ENCODE assay signal across 9 mouse cellular contexts in the genomic region with DNA sequence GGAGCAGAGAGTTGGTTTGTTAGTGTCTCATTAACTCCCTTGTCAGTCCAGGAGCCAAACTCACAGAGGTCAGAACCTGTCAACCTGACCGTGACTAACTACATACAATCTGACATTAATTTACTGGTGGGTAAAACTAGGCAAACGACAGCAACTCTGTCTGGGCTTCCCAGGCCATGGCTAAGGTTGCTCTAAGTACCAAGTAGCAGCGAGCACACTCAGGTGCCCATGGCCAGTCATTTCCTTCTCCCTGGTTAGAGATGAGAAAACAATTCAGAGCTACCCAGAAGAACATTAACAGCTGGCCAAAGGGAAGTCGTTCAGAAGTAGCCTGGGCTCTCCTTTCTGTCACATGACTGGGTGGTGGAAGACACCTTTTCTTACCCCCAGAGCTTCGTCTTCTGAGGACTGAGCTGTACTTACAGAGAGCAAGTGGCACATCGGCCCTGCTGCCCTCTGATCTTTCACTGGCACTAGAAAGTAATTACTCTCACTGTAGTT. TPM values are rescaled to one million over a fixed set of nuclear protein-coding genes. Genes with fewer than 3 reads are reported as not detected.
DNase-seq lines count a peak whose midpoint lies in the region; ATAC-seq and TF ChIP-seq lines count a peak whose summit lies in the region.
"Had no signal": no experiment of that assay in that cellular context is flagged by ENCODE, and none has a peak within 500 bp of the region (broad histone marks: within the 10 kb centered on the region; RNA-seq: fewer than 3 reads in every experiment).

No protein-coding gene starts in this region.

- H3K27me3 ChIP-seq in lung, embryonic 16.5 days (ENCODE audit: control insufficient read depth, insufficient read depth, low read depth, low read length) = no peaks in the 10 kb centered on the region
- no peaks in the 10 kb centered on the region for H3K27me3 ChIP-seq in forebrain, embryonic 16.5 days (replicated peaks; ENCODE audit: control insufficient read depth, insufficient read depth, low read length)
- no peaks in the 10 kb centered on the region for H3K27me3 ChIP-seq in limb, embryonic 10.5 days (ENCODE audit: low read depth, poor library complexity, severe bottlenecking)
- H3K27me3 ChIP-seq in small intestine, adult 2 months (ENCODE audit: control insufficient read depth, insufficient read depth, low read length) = no peaks in the 10 kb centered on the region
- H3K27me3 ChIP-seq in thymus, adult 2 months (ENCODE audit: control insufficient read depth, insufficient read depth, low read length) = no peaks in the 10 kb centered on the region

- no peak for DNase-seq in lung, postnatal 10 days
- DNase-seq in limb, embryonic 10.5 days (ENCODE audit: low spot score) = no peak
- no peak for DNase-seq in spleen, adult 12 weeks (ENCODE audit: low spot score)
- DNase-seq in thymus, postnatal 25 days = no peak
- DNase-seq in thymus, adult 2 months = no peak

- H3K4me1 ChIP-seq in lung, embryonic 16.5 days (replicated peaks; ENCODE audit: control insufficient read depth, insufficient read depth, low read length) = peaks cover 33% of the 10 kb centered on the region
- peaks cover 52% of the 10 kb centered on the region for H3K4me1 ChIP-seq in forebrain, embryonic 16.5 days (replicated peaks; ENCODE audit: control insufficient read depth, insufficient read depth, low read length)
- H3K4me1 ChIP-seq in limb, embryonic 10.5 days = peaks cover 58% of the 10 kb centered on the region
- peaks cover 30% of the 10 kb centered on the region; the same call in 1 of the 2 replicates for H3K4me1 ChIP-seq in small intestine, adult 2 months (ENCODE audit: control insufficient read depth, insufficient read depth, insufficient read length, low read length)
- H3K4me1 ChIP-seq in thymus, adult 2 months (replicated peaks; ENCODE audit: control insufficient read depth, insufficient read depth, low read length) = peaks cover 16% of the 10 kb centered on the region

- WGBS in lung, embryonic 16.5 days = 18% methylated on average over 6 of the region's 6 CpGs
- WGBS in forebrain, embryonic 16.5 days = 44% methylated on average over 6 of the region's 6 CpGs
- 28% methylated on average over 6 of the region's 6 CpGs for WGBS in limb, embryonic 10.5 days
- 12% methylated on average over 6 of the region's 6 CpGs for WGBS in small intestine, adult 2 months
- WGBS in thymus, adult 2 months = 23% methylated on average over 6 of the region's 6 CpGs

- H3K27ac ChIP-seq in lung, embryonic 16.5 days (ENCODE audit: low read length) = no peak overlapping the region
- H3K27ac ChIP-seq in forebrain, embryonic 16.5 days (ENCODE audit: low read length) = no peak overlapping the region
- 0 out of 2 replicates have a peak overlapping the region, but pooled peaks have one; percentile 55 for H3K27ac ChIP-seq in limb, embryonic 10.5 days
- H3K27ac ChIP-seq in small intestine, adult 2 months (ENCODE audit: insufficient read depth, low read depth, low read length) = peak overlapping the region; percentile 22; the same call in 1 of the 2 replicates
- no peak overlapping the region for H3K27ac ChIP-seq in thymus, adult 2 months (ENCODE audit: control insufficient read depth, insufficient read depth, low read length)

- H3K9ac ChIP-seq in lung, embryonic 16.5 days (ENCODE audit: low read length) = peak overlapping the region; percentile 90
- H3K9ac ChIP-seq in forebrain, embryonic 16.5 days (replicated peaks; ENCODE audit: low read depth, low read length) = peak overlapping the region; percentile 93

- H3K4me2 ChIP-seq in lung, embryonic 16.5 days (ENCODE audit: low read depth, low read length) = peak overlapping the region; percentile 55
- peak overlapping the region; percentile 92 for H3K4me2 ChIP-seq in forebrain, embryonic 16.5 days (ENCODE audit: low read length)

- peak overlapping the region; percentile 80 for H3K4me3 ChIP-seq in lung, embryonic 16.5 days (ENCODE audit: low read length)
- H3K4me3 ChIP-seq in forebrain, embryonic 16.5 days (replicated peaks; ENCODE audit: low read length) = peak overlapping the region; percentile 93
- H3K4me3 ChIP-seq in limb, embryonic 10.5 days = peak overlapping the region; percentile 92
- 0 out of 2 replicates have a peak overlapping the region, but pooled peaks have one; percentile 6 for H3K4me3 ChIP-seq in small intestine, adult 2 months (ENCODE audit: low read depth, low read length)
- no peak overlapping the region for H3K4me3 ChIP-seq in thymus, adult 2 months (ENCODE audit: control insufficient read depth, insufficient read depth, low read length)

- no peaks in the 10 kb centered on the region for H3K9me3 ChIP-seq in lung, embryonic 16.5 days (ENCODE audit: control insufficient read depth, low read length)
- no peaks in the 10 kb centered on the region for H3K9me3 ChIP-seq in forebrain, embryonic 16.5 days (ENCODE audit: control insufficient read depth, low read length)
- no peaks in the 10 kb centered on the region for H3K9me3 ChIP-seq in limb, embryonic 10.5 days (replicated peaks)

- no peak for ATAC-seq in lung, embryonic 16.5 days (ENCODE audit: low read depth)
- no peak for ATAC-seq in forebrain, embryonic 16.5 days
- ATAC-seq: activated CD4-positive, CD25-positive, alpha-beta regulatory T cell, adult 4 months had no signal

- no peak for TF ChIP-seq POLR2A in small intestine, adult 2 months (IDR thresholded peaks at IDR 0.05; ENCODE audit: low read depth, low read length)
- no peak for TF ChIP-seq POLR2A in thymus, adult 2 months (IDR thresholded peaks at IDR 0.05; ENCODE audit: control insufficient read depth, extremely low read depth, insufficient read depth, low read length, poor library complexity)

- H3K36me3 ChIP-seq in lung, embryonic 16.5 days (ENCODE audit: control insufficient read depth, insufficient read depth, low read length) = no peaks in the 10 kb centered on the region
- no peaks in the 10 kb centered on the region for H3K36me3 ChIP-seq in forebrain, embryonic 16.5 days (ENCODE audit: control insufficient read depth, insufficient read depth)
- peaks cover 17% of the 10 kb centered on the region for H3K36me3 ChIP-seq in limb, embryonic 10.5 days
- no peaks in the 10 kb centered on the region for H3K36me3 ChIP-seq in small intestine, adult 2 months (ENCODE audit: control insufficient read depth, insufficient read depth, low read length)
- no peaks in the 10 kb centered on the region for H3K36me3 ChIP-seq in thymus, adult 2 months (ENCODE audit: control insufficient read depth, insufficient read depth, low read length)

- TF ChIP-seq CTCF in small intestine, adult 2 months (IDR thresholded peaks at IDR 0.05; ENCODE audit: extremely low read depth, insufficient read length, insufficient replicate concordance, low read depth, low read length) = no peak
- TF ChIP-seq CTCF in thymus, adult 2 months (IDR thresholded peaks at IDR 0.05; ENCODE audit: borderline replicate concordance, control insufficient read depth, extremely low read depth, insufficient read depth, low read length, poor library complexity) = no peak

RNA-seq across cellular contexts. Expression of a gene that starts 2.5 kb away (rescaled TPM):
- 15.8 and 16.1 TPM in 2 replicates for polyA plus RNA-seq in lung, embryonic 16.5 days (2015; fragmentation: Nextera tagmentation; extraction: Ambion mirVana)
- polyA plus RNA-seq in forebrain, embryonic 16.5 days (2015; fragmentation: Nextera tagmentation; extraction: Ambion mirVana) = 24.5 and 25.2 TPM in 2 replicates
- 23.8 and 24.6 TPM in 2 replicates for polyA plus RNA-seq in limb, embryonic 10.5 days (2016; fragmentation: Nextera tagmentation; extraction: Ambion mirVana)
- polyA plus RNA-seq in small intestine, adult 2 months (2012; rRNA removed) = 9.5 and 14.2 TPM in 2 replicates
- polyA plus RNA-seq in thymus, adult 2 months (2012; rRNA removed) = 23.8 and 30.5 TPM in 2 replicates

RNA-seq across cellular contexts. Expression of a gene that starts 5.5 kb away (rescaled TPM):
- polyA plus RNA-seq in lung, embryonic 16.5 days (2015; fragmentation: Nextera tagmentation; extraction: Ambion mirVana) = 30.1 and 30.4 TPM in 2 replicates
- 55.7 and 56.5 TPM in 2 replicates for polyA plus RNA-seq in forebrain, embryonic 16.5 days (2015; fragmentation: Nextera tagmentation; extraction: Ambion mirVana)
- 48.6 and 53.9 TPM in 2 replicates for polyA plus RNA-seq in limb, embryonic 10.5 days (2016; fragmentation: Nextera tagmentation; extraction: Ambion mirVana)
- 18.6 and 34.9 TPM in 2 replicates for polyA plus RNA-seq in small intestine, adult 2 months (2012; rRNA removed)
- polyA plus RNA-seq in thymus, adult 2 months (2012; rRNA removed) = 91.3 and 114 TPM in 2 replicates

RNA-seq across cellular contexts. Expression of a gene that starts 14.5 kb away (rescaled TPM):
- polyA plus RNA-seq in lung, embryonic 16.5 days (2015; fragmentation: Nextera tagmentation; extraction: Ambion mirVana) = 225 and 239 TPM in 2 replicates
- 249 and 262 TPM in 2 replicates for polyA plus RNA-seq in forebrain, embryonic 16.5 days (2015; fragmentation: Nextera tagmentation; extraction: Ambion mirVana)
- 253 and 284 TPM in 2 replicates for polyA plus RNA-seq in limb, embryonic 10.5 days (2016; fragmentation: Nextera tagmentation; extraction: Ambion mirVana)
- polyA plus RNA-seq in small intestine, adult 2 months (2012; rRNA removed) = 13.8 and 21.7 TPM in 2 replicates
- polyA plus RNA-seq in thymus, adult 2 months (2012; rRNA removed) = 51.7 and 65.2 TPM in 2 replicates

RNA-seq across cellular contexts. Expression of a gene that starts 26.2 kb away (rescaled TPM):
- polyA plus RNA-seq in lung, embryonic 16.5 days (2015; fragmentation: Nextera tagmentation; extraction: Ambion mirVana) = 72.4 and 73.0 TPM in 2 replicates
- polyA plus RNA-seq in forebrain, embryonic 16.5 days (2015; fragmentation: Nextera tagmentation; extraction: Ambion mirVana) = 116 and 117 TPM in 2 replicates
- 58.4 and 65.6 TPM in 2 replicates for polyA plus RNA-seq in limb, embryonic 10.5 days (2016; fragmentation: Nextera tagmentation; extraction: Ambion mirVana)
- polyA plus RNA-seq in small intestine, adult 2 months (2012; rRNA removed) = 3.1 and 5.6 TPM in 2 replicates
- 16.0 and 17.9 TPM in 2 replicates for polyA plus RNA-seq in thymus, adult 2 months (2012; rRNA removed)

RNA-seq across cellular contexts. Expression of a gene that starts 26.4 kb away (rescaled TPM):
- 1.4 and 1.8 TPM in 2 replicates for polyA plus RNA-seq in lung, embryonic 16.5 days (2015; fragmentation: Nextera tagmentation; extraction: Ambion mirVana)
- polyA plus RNA-seq in forebrain, embryonic 16.5 days (2015; fragmentation: Nextera tagmentation; extraction: Ambion mirVana) = 3.9 and 4.5 TPM in 2 replicates
- polyA plus RNA-seq in limb, embryonic 10.5 days (2016; fragmentation: Nextera tagmentation; extraction: Ambion mirVana) = 1.0 and 2.1 TPM in 2 replicates
- polyA plus RNA-seq in small intestine, adult 2 months (2012; rRNA removed) = 0.06 and 0.25 TPM in 2 replicates
- polyA plus RNA-seq in thymus, adult 2 months (2012; rRNA removed) = 1.0 and 1.2 TPM in 2 replicates

Comparison
In these comparisons a context has a peak if more than half of its experiments do, and no peak if none do; other contexts are left out.
1. H3K27ac ChIP-seq: peak in limb, embryonic 10.5 days (single experiment) and small intestine, adult 2 months (single experiment); none in lung, embryonic 16.5 days (single experiment), forebrain, embryonic 16.5 days (single experiment) and thymus, adult 2 months (single experiment).